Mouse (Mus musculus) liver, embryonic 14.5 days (tissue): ENCODE measurements around the gene Ptafr. TPM values are rescaled to one million over a fixed set of nuclear protein-coding genes. Genes with fewer than 3 reads are reported as not detected.

Experiments used
- ATAC-seq: fragments of 200-750 bp; cut with Nextera tagmentation; 2 replicates; pipeline ENCODE4 v1.8.0; 2017; ENCODE audit warnings: moderate number of reproducible peaks, mild to moderate bottlenecking, moderate library complexity; ENCODE audit not compliant: insufficient read depth
- DNase-seq, 3 experiments: peaks; one replicate each; pipeline ENCODE4 v3.0.0-alpha.2; 2012 to 2013; ENCODE audit warnings: low read depth in 3 of 3, low spot score in 3 of 3
- H3K27ac ChIP-seq: fragments of 300-500 bp; sonication (generic); 2 replicates; pipeline ENCODE4 v1.5.1; 2014; ENCODE audit warnings: moderate library complexity, mild to moderate bottlenecking, control low read depth, inconsistent platforms
- H3K27me3 ChIP-seq: fragments of 300-500 bp; sonication (generic); 2 replicates; pipeline ENCODE4 v1.6.1; 2014; ENCODE audit warnings: mild to moderate bottlenecking, low read length, moderate library complexity; ENCODE audit not compliant: control insufficient read depth, insufficient read depth
- H3K36me3 ChIP-seq: fragments of 300-500 bp; sonication (generic); replicated peaks from 2 replicates; pipeline ENCODE4 v1.6.1; 2014; ENCODE audit warnings: low read depth; ENCODE audit not compliant: control insufficient read depth, insufficient read depth
- H3K4me1 ChIP-seq, 2 experiments: fragments of 200-500 bp in 1 of 2; fragments of 300-500 bp in 1 of 2; sonication (generic) in 1 of 2; replicated peaks; 2 replicates each; pipeline ENCODE4 v1.6.1; 2012 to 2014; ENCODE audit warnings: antibody characterized with exemption in 1 of 2, inconsistent platforms in 1 of 2, low read length in 1 of 2; ENCODE audit not compliant: control insufficient read depth in 2 of 2, insufficient read depth in 2 of 2
- H3K4me2 ChIP-seq: fragments of 300-500 bp; sonication (generic); 2 replicates; pipeline ENCODE4 v1.6.1; 2014; ENCODE audit warnings: low read depth, mild to moderate bottlenecking, control low read depth, moderate library complexity
- H3K4me3 ChIP-seq, 2 experiments: fragments of 200-500 bp in 1 of 2; fragments of 300-500 bp in 1 of 2; sonication (generic) in 1 of 2; 2 replicates each; pipeline ENCODE4 v1.5.1; 2012 to 2014; ENCODE audit warnings: low read depth in 2 of 2, low read length in 2 of 2, mild to moderate bottlenecking in 2 of 2, control low read depth in 1 of 2, inconsistent platforms in 1 of 2, moderate library complexity in 1 of 2; ENCODE audit not compliant: insufficient read depth in 1 of 2
- H3K9ac ChIP-seq: fragments of 300-500 bp; sonication (generic); replicated peaks from 2 replicates; pipeline ENCODE4 v1.6.1; 2014; ENCODE audit warnings: mild to moderate bottlenecking, control low read depth, moderate library complexity
- H3K9me3 ChIP-seq: fragments of 300-500 bp; sonication (generic); 2 replicates; pipeline ENCODE4 v1.6.1; 2016; ENCODE audit warnings: low read length, mixed read lengths; ENCODE audit not compliant: control insufficient read depth
- CTCF ChIP-seq: IDR thresholded peaks from 2 replicates; pipeline ENCODE4 v1.5.1; 2016; ENCODE audit warnings: antibody characterized with exemption, low read depth, control low read depth
- EP300 ChIP-seq: IDR thresholded peaks from 2 replicates; pipeline ENCODE4 v1.6.1; 2016; ENCODE audit warnings: antibody characterized with exemption, low read depth
- WGBS: fragments of 180-500 bp; shearing (Covaris S2); extraction: QIAGEN DNeasy Blood & Tissue Kit; methylation state at CpG from one replicate; pipeline ENCODE4 v1.1.7; 2014; ENCODE audit not compliant: insufficient replicate concordance; 5-methylcytosine and 5-hydroxymethylcytosine counted together
- polyA plus RNA-seq, 2 experiments: library from polyadenylated mRNA; depleted of rRNA in 1 of 2; stranded (reverse) in 1 of 2; unstranded in 1 of 2; fragments of >200 nt; fragmentation: Nextera tagmentation in 1 of 2; extraction: Ambion mirVana in 1 of 2; gene quantifications; 2 replicates each; pipeline versions ENCODE4 v1.2.1 to v1.2.3; 2012 to 2014

The Ptafr gene
- polyA plus RNA-seq, 2 experiments = 0.25 to 0.61 TPM

GRCm38 (mm10) chr4:132524321-132524741, 39.5 kb upstream of the Ptafr start:
- no peaks in the 10 kb centered on the region for H3K27me3 ChIP-seq
- no peak overlapping the region for H3K4me3 ChIP-seq
- H3K9ac ChIP-seq = no peak overlapping the region
- 34% methylated on average over 11 of the region's 11 CpGs for WGBS
- peaks cover 8% of the 10 kb centered on the region for H3K36me3 ChIP-seq
- peaks cover 13 to 22% of the 10 kb centered on the region in 2 experiments for H3K4me1 ChIP-seq
- H3K27ac ChIP-seq = no peak overlapping the region
- ATAC-seq = no peak
- H3K4me2 ChIP-seq = no peak overlapping the region
- TF ChIP-seq CTCF (peak; percentile 7; the same call in 1 of the 2 replicates), EP300 (no peak)
- no peak for DNase-seq
- no peaks in the 10 kb centered on the region for H3K9me3 ChIP-seq

GRCm38 (mm10) chr4:132524808-132525207, 39.1 kb upstream of the Ptafr start:
- H3K4me2 ChIP-seq = no peak overlapping the region
- TF ChIP-seq EP300 (no peak), CTCF (no peak)

GRCm38 (mm10) chr4:132526678-132527077, 37.2 kb upstream of the Ptafr start:
- no peaks in the 10 kb centered on the region for H3K9me3 ChIP-seq
- H3K27me3 ChIP-seq = no peaks in the 10 kb centered on the region
- peaks cover 34 to 45% of the 10 kb centered on the region in 2 experiments for H3K4me1 ChIP-seq
- no peak overlapping the region for H3K4me3 ChIP-seq
- no peak for DNase-seq
- no peak for ATAC-seq
- H3K36me3 ChIP-seq = peaks cover 26% of the 10 kb centered on the region
- H3K4me2 ChIP-seq = no peak overlapping the region
- no peak overlapping the region for H3K9ac ChIP-seq
- peak; percentile 85 for TF ChIP-seq CTCF
- TF ChIP-seq EP300 = no peak
- 34% methylated on average over 2 of the region's 2 CpGs for WGBS
- H3K27ac ChIP-seq = no peak overlapping the region

More at GRCm38 (mm10) chr4:132524808-132525207, 39.1 kb upstream of the Ptafr start:
- Histone ChIP-seq H3K4me1 (peaks cover 17 to 27% of the 10 kb centered on the region in 2 experiments), H3K36me3 (peaks cover 12% of the 10 kb centered on the region), H3K27ac (no peak overlapping the region), H3K9ac (no peak overlapping the region), H3K9me3 (no peaks in the 10 kb centered on the region), H3K4me3 (no peak overlapping the region), H3K27me3 (no peaks in the 10 kb centered on the region)
- 47% methylated on average over 6 of the region's 6 CpGs for WGBS
- ATAC-seq (peak; percentile 53; the same call in 1 of the 2 replicates), DNase-seq (no peak)

- Histone ChIP-seq H3K4me1 (peaks cover 37 to 45% of the 10 kb centered on the region in 2 experiments), H3K27ac (peak overlapping the region; percentile 53; the same call in 1 of the 2 replicates), H3K4me2 (no peak overlapping the region), H3K4me3 (no peak overlapping the region), H3K9ac (no peak overlapping the region), H3K36me3 (peaks cover 29% of the 10 kb centered on the region), H3K9me3 (no peaks in the 10 kb centered on the region), H3K27me3 (no peaks in the 10 kb centered on the region)
- WGBS = 57% methylated on average over 8 of the region's 8 CpGs
- ATAC-seq (no peak), DNase-seq (no peak)
- no peak for TF ChIP-seq CTCF
- TF ChIP-seq EP300 = no peak
Observed at GRCm38 (mm10) chr4:132527917-132528522, 35.8 kb upstream of the Ptafr start.

- H3K27ac ChIP-seq = peak overlapping the region; percentile 97
- peak overlapping the region; percentile 97 for H3K9ac ChIP-seq
- TF ChIP-seq CTCF = no peak
- TF ChIP-seq EP300 = no peak
- no peak for DNase-seq
- H3K27me3 ChIP-seq = no peaks in the 10 kb centered on the region
- peaks cover 43 to 48% of the 10 kb centered on the region in 2 experiments for H3K4me1 ChIP-seq
- peak overlapping the region; percentile 91 for H3K4me2 ChIP-seq
- no peaks in the 10 kb centered on the region for H3K9me3 ChIP-seq
- H3K36me3 ChIP-seq = peaks cover 29% of the 10 kb centered on the region
- no peak for ATAC-seq
- WGBS = 16% methylated on average over 4 of the region's 4 CpGs
- peak overlapping the region in 1 of 2 experiments; percentile 23; a peak in 2 of 4 replicates for H3K4me3 ChIP-seq
Observed at GRCm38 (mm10) chr4:132529344-132529743, 34.5 kb upstream of the Ptafr start.
